Mouse (Mus musculus): ENCODE data around the gene St6galnac3. TPM values are rescaled to one million over a fixed set of nuclear protein-coding genes. Genes with fewer than 3 reads are reported as not detected.

St6galnac3 gene
- total RNA-seq, 2 experiments from 2014 or later, result 20.6 to 23.3 TPM

DNA sequence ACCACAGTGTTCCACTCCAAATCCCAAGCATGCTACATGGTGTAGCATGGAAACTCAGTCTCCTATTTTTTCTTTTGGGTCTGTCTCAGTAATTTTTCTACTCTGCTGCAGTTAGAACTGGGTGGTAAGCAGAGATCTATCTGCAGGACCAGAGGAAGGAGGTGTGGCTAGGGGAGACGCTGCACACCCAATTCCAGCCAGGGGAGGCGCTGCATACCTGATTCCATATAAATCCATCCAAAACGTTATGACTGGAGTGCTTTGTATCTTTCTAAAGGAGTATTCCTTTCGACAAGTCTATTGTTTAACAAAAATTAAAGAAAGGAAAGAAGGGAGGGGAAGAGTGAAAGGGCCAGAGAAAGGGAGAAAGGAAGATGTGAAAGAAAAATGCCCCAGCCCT is 476.9 kb downstream of the St6galnac3 start:
- DNase-seq (ENCODE audit: low spot score in 2 of 2), result no peak

DNA sequence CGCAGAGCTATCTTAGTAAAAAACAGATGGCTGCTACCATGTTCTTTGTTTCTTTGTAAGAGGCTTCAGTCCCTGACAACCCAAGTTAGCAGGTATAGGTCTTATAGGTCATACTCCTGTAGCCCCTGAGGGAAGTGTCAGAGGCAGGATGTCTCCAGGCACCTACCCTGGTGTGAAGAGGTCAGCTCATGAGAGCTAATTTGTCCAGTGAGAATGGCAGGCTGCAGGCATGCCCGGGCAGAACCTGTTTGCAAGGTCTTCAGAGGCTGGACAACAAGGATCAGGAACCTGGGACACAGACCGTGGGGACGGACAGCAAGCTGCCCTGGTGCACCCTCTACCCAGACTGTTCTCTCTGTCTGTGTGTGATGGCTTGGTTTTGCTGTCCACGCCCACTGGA is 482.4 kb downstream of the St6galnac3 start:
- no peak for DNase-seq (ENCODE audit: low spot score in 2 of 2)

DNA sequence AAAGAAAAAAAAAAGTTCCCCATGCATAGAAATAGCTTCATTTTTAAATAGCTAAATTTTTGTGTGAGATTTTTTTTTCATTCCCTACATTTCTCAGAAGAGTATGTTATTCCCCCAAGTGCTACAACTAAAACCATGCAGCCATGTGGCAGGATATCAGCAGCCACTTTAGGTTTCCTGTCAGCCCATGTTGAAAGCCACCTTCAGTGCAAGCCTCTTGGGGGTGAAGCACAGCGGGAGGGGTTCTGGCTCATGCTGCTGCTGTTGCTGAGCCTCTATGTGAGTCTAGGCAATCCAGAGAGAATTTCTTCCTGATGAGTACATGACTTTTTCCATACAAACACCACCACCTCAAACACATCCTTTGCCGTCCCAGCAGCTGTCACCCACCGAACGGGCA is 483.8 kb downstream of the St6galnac3 start:
- DNase-seq (ENCODE audit: low spot score in 2 of 2), result no peak

DNA sequence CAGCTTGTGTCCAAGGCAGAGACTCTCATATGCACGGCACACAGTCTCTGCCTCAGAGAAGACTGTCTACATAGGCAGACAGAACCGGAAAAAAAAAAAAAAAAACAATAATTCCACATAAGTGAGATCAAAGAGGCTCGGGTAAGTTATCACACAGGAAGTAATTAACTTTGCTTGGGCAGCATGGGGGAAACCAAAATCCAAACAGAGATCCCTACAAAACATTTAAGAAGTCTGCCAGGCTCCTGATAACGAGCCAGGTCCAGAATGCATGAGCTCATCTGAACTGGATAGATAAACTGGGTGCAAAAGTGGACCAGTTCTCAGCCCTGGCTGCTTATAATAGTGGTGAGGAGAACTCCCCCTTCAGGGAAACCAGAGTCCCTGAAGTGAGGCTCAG is 484.6 kb downstream of the St6galnac3 start:
- DNase-seq (ENCODE audit: low spot score in 2 of 2), result no peak

DNA sequence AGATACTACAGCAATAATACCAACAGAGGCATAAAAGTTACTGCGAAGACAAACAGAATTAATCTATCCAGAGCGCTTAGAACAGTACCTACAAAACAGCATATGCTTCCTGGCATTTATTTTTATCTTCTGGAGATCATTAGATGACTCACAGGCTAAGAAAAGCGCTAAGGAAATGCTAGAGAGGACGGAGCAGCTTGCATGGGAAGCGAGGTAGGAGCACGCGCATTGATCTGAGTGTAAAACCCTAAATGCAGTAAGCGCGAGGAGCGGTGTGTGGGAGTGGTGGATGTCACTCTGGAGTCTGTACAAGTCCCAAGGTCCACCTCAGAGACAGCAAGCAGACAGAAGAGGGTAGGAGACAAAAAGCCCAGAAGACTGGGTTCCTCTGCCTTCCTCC is 486.6 kb downstream of the St6galnac3 start:
- DNase-seq (ENCODE audit: low spot score in 2 of 2), result peak in 1 of 2 experiments; percentile 52

DNA sequence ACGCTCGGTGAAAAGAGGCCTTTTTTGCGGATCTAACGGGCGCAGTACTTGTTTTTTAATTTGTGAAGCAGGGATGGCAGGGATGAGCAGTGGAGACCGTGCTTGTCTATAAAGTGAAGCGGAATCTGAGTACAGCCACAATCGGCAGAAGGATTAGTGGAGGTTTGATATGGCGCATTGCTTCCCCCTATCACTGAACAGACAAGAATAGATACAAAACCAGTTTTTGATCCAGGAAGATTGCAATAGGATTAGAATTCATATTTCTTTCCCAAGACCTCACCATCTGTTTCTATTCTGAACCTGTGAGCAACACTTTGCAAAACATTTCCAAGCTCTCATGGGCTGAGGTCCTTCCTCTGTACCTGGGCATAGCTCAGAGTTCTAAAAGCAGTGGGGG is 488.7 kb downstream of the St6galnac3 start:
- DNase-seq (ENCODE audit: low spot score in 2 of 2), result peak in 1 of 2 experiments; percentile 27

DNA sequence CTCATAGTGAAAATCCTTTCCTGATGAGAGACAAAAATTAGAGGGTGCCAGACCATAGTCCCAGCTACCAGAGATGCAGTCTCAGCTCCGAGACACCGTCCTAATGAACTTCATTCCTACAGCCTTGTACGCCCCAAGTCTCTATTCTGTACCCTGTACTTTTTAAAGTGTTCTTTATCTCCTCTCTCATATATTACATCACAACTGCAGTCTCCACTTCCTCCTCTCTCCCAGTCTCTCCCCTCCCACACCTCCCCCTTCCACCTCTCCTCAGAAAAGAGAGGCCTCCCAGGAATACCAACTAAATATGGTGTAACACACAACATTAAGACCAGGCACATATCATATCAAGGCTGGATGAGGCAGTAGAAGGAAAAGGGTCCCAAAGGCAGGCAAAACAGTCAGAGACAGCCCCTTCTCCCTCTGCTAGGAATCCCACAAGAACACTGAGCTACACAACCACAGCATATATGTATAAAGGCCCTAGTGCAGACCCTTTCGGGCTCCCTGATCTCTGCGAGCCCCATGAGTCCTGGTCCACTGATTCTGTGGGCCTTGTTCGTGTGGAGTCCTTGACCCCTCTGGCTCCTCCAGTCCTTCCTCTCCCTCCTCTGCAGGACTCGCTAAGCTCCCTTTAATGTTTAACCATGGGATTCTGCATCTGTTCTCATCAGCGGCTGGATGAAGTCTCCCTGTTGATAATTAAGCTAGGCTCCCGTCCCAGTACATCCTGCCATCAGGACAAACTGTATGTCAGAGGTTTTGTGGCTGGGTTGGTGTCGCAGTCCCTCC is 502.2 kb downstream of the St6galnac3 start:
- no peak for DNase-seq (ENCODE audit: low spot score in 2 of 2)

DNA sequence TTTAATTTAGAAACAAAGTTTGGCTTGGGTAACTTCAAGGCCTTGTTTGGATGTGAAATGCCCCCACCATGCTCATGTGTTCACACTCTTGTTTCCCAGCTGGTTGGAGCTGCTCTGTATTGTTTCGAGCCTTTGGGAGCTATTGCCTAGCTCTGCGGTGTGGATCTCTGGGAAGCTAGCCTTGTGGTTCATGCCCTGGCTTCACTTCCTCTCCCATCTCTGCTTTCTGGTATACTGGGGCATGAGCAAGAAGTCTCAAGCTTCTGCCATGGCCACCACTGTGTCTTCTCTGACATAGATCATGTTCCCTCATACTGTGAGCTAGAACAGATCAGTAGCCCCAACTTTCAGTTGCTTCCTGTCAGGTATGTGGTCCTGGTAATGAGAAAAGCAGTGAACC is 505.6 kb downstream of the St6galnac3 start:
- no peak for DNase-seq (ENCODE audit: low spot score in 2 of 2)

DNA sequence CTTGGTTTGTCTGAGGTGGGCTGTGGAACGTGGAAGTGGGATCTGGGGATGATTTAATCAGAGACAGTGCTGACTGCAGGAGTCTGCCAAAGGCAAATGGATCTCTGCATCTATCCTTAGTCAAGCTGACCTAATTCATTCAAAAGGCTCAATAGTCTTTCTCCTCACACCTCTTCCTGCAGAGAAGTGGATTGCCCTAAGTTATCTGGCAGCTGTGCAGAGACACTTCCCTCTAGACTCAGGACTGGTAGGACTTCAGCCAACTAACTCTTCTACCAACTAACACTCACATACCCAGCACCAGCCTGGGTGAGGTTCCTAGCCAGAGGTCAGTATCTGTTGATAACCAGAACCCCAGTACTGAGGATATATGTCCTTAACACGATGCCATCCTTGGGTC is 516.8 kb downstream of the St6galnac3 start:
- DNase-seq (ENCODE audit: low spot score in 2 of 2), result no peak

DNA sequence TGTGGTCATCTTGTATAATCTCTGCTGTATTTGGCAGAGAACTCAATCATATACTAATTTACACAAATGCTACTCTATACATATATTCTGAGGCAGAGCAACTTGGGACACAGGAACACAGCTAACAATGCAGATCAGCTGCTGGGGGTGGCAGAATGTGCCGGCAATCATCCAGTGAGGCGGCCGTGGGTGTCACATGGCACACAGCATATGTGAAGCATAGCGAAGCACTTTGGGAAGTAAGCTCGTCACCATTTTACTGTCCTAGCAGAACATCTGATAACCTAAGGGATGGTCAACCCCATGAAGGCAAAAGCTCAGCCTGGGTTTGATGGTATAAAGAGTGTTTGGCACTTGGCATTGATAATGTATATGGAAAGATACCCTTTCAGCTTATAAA is 520.9 kb downstream of the St6galnac3 start:
- DNase-seq (ENCODE audit: low spot score in 2 of 2), result peak in 1 of 2 experiments; percentile 50

DNA sequence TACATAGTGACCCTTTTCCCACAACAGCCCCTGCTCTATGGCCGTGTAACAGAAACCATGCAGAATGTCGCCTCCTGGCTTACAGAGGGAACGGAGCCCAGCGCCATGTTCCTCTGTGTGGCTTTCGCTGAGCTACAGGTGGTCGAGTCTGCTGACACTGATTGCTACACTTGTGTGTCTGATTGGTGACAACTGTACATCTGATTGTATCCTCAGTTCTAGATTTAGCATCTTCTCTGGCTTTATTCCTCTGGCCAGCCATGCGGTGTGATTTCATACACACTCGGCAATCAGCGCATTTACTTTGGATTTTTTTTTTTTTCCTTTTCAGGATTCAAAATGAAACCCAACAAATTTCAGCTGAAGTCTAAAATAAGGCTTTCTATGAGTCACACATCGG is 523.1 kb downstream of the St6galnac3 start:
- peak in 1 of 2 experiments; percentile 17 for DNase-seq (ENCODE audit: low spot score in 2 of 2)

DNA sequence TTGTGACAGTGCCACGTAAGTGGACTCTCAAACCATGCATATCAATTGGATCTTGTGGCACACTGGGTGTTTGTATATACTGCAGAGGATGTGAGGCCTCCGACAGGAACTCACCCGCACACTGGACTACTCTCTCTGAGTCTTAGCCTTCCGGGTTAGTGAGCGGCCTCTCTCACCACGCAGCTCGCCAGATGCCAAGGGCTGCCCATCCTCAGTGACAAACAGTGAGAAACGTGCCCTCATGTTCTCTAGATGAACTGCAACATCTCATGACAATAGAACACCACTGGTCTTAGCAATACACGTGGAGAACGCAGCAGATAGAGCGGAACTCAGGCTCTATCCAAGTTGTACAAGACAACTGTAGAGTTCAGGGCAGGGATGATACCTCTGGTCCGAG is 524.2 kb downstream of the St6galnac3 start:
- no peak for DNase-seq (ENCODE audit: low spot score in 2 of 2)

DNA sequence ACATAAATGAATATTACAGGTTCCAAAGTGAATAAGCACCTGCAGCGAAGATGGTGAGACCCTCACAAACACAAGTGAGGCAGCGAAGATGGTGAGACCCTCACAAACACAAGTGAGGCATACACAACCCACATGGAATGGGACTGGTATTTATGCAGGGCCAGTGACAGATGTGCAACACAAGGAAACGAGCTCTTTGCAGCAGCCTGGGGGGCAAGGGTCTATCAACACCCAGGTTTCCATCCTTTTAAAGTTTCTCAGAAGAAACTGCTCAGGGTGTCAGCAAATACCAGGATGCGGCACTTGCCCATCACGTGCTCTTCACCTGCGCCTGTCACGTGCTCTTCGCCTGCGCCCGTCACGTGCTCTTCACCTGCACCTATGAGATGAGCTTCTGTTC is 524.9 kb downstream of the St6galnac3 start:
- DNase-seq (ENCODE audit: low spot score in 2 of 2), result no peak

DNA sequence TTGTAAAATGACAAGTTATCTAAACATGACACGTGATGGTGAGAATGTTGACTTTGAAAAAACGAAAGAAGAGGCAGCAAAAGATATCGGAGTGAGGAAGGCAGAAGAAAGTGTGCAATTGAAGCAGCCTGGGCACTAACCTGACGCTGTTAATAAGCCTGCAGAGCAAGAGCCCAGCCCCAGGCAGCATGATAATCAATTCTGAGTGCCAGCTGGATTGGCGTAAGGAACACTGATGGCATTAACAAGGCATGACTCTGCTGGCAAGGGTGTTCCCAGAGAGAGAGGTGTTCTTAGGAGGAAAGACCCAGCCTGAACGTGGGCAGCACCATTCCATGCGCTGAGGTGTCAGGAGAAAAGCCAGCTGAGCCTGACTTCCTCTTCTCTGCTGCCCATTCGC is 525.7 kb downstream of the St6galnac3 start:
- peak; percentile 24 to 33 for DNase-seq (ENCODE audit: low spot score in 2 of 2)

DNA sequence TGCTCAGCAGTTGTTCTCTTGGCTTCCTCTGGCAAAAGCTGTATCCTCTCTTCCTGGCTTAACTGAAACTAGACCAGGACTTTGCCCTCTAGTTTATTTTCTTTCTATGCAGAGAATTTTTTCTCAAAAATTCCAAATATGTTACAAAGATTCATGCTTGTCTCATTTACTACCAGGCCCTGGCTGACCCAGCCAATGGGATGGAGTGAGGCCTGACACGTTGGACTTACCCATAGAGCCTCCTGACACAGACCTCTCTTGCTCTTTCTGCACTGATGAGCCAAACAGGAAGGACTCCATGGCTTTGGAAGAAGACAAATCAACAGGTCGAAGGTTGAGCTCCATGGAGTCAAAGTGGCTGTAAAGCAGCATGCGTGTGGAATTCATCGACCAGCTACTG is 526.5 kb downstream of the St6galnac3 start:
- no peak for DNase-seq (ENCODE audit: low spot score in 2 of 2)

DNA sequence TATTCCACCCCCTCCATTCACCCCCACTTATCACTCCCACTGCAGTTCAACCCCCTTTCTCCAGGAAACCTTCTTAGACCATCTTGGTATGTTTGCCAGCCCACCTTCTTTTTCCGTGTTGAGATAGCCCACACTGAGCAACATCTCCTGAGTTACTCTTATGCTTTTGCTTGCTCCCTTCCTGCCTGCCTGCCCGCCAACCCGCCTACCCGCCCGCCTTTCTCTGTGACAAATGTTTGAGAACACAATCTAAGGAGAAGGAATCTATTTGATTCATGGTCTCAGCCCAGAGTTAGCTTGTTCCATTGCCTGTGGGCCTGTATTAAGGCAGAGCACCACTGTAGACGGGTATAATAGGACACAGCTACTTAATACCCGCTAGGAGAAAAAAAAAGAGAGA is 531.9 kb downstream of the St6galnac3 start:
- DNase-seq (ENCODE audit: low spot score in 2 of 2), result no peak

DNA sequence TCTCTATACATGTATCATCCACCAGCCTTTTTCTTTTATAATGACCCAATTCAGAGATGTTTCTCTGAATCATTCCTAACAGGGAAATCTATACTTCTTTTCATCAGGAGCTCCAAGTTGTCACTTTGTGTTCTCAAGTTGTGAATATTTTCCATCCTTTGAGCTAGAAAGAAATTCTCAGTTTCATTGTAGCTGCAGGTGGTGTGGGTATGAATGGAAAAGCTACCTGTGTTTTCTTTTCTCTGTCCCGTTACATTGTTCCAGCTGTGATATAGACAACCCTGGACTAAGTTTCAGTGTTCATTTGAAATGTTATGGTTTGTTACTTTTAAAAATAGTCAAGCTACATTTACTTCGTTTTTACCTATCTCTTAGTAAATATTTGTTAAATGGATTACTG is 534.2 kb downstream of the St6galnac3 start:
- no peak for DNase-seq (ENCODE audit: low spot score in 2 of 2)

DNA sequence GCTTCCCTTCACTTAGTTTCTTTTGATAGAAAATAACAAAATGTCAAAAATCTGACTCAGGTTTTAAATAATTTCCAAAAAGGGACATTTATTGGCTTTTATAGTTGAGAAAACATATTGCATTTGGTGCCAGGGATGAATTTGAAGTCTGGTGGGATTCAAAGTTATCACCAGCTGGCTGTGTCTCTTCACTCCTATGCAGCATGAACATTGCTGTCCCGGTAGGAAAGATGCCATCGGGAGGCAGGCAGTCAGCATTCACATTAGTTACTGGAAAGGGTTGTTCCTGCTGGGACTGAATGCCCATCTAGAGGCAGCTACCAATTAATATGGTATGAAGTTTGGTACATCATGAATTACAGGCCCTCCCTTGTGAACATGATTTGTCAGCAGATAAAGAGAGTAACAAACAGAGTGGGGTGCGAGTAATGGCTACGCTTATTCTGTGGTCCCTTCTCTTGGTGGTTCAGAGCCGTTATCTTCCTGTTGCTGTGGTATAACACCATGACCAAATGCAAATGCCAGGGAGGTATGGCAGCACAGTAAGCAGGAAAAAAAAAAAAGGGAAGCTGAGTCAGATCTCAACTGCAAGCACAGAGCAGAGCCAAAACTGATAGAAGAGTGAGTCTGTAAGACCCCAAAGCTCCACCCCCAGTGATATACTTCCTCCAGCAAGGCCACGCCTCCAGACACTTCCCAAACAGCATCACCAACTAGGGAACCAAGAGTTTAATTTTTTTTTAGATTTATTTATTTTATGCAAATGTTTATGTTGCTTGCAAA is 535.1 kb downstream of the St6galnac3 start:
- DNase-seq (ENCODE audit: low spot score in 2 of 2), result peak; percentile 34 to 81

DNA sequence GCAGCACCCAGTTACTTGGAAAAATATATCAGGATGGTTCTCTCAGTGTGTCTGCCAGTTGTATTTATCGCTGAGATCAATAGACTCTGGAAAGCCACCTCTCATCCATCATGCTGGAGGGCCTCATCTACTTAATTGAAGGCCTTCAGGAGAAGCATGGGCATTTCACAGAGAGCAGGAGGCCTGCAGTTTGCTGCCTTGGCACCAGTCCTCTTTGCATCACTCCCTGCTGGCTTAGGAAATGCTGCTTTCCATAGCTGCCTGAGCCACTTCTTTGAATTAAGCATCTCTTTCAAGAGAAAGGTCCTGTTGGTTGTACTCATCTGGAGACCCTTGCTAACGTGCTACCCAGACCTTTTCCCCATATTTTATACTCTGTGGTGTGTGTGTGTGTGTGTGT is 536.8 kb downstream of the St6galnac3 start:
- no peak for DNase-seq (ENCODE audit: low spot score in 2 of 2)

DNA sequence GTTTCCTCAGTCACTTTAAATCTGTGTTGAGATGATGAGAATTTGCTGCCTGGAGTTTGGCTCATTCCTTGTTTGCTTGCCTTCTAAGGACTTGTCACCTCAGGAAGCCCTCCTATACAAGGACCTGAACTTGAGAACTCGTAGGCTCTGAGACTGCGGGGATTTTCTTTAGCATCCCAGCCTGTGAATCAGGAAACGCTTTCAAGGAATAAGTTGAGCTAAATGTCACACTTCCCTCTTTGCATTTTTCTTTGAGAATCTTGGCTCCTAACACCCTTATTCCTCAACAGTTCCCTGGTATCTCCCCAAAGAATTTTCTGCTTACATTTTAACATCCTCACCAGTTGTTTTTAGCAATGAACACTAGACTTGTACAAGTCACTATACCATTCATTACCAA is 539.9 kb downstream of the St6galnac3 start:
- no peak for DNase-seq (ENCODE audit: low spot score in 2 of 2)

DNA sequence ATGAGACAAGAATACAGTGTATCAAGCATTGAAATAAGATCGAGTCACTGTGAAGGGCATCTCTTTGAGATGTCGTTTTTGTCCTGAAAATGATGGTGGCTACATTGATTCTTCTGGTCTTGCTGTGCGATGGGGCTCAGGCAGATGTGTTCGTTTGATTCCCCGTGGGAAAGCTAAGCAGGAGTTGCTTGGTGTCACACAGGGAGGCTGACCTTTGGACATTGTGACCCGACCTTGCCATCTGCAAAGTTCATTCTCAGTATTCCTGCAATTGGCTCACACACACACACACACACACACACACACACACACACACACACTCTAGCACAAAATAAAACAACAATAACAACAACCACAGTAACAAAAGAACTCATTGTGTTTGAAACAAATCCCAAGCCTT is 543.7 kb downstream of the St6galnac3 start:
- no peak for DNase-seq (ENCODE audit: low spot score in 2 of 2)

DNA sequence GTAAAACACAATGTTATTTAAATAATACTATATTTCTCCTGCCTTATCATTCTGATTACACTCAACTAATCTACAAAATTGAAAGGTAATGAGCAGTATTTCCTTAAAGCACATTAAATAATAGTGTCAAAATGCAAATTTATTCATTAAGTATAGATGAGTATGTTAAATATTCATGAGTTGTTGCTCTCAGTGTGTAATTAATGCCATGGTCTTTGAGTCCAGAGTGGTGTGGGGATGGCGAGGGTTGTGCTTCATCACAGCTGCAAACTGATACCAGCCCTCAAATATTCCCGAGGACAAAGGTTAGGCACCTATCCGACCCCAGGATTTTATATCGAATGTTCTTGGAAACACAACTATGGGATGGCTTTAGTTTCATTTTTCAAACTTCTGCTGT is 548.2 kb downstream of the St6galnac3 start:
- DNase-seq (ENCODE audit: low spot score in 2 of 2), result no peak

DNA sequence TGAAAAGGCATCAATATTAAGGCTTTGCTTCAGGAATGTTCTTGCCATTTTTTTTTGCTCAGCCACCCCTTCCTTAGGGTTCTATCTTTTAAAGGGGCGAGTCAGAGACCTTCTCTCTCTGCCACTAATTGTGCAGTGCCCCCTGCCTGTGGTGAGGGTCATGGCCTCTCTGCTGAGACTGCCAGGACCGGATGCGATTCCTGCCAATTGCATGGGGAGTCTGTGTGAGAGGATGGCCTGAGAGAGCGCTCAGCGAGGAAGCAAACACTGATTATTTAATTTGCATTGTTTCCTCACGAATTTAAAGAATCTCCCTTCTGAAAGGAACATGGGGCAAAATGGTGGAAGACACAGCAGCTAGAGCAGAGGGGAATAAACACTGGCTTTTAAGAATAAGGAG is 548.6 kb downstream of the St6galnac3 start:
- DNase-seq (ENCODE audit: low spot score in 2 of 2), result no peak

All from layer of hippocampus, postnatal 14 days (tissue).